In genomic region chr14:55589271-55589670, GRCm38 (mm10) we compare ENCODE assay signal across 1 mouse cellular context.
TF ChIP-seq lines count a peak whose summit lies in the region.

No protein-coding gene starts in this region.

TF ChIP-seq in CH12.LX, 34 proteins besides CTCF, POLR2A, EP300 and RAD21:
- TF ChIP-seq NRF1 (IDR thresholded peaks at IDR 0.05; ENCODE audit: low read depth, low read length) (no peak), E2F4 (IDR thresholded peaks at IDR 0.05; ENCODE audit: insufficient replicate concordance, low read depth, low read length) (no peak), PAX5 (IDR thresholded peaks at IDR 0.05; ENCODE audit: low read length) (no peak), MAX (IDR thresholded peaks at IDR 0.05; ENCODE audit: low read length) (no peak), CHD1 (IDR thresholded peaks at IDR 0.05; ENCODE audit: low read depth, low read length) (no peak), SMC3 (IDR thresholded peaks at IDR 0.05; ENCODE audit: low read depth, low read length) (no peak), GABPA (IDR thresholded peaks at IDR 0.05; ENCODE audit: insufficient replicate concordance, low read depth, low read length) (no peak), KAT2A (IDR thresholded peaks at IDR 0.05; ENCODE audit: insufficient replicate concordance, low read length) (no peak), MYC (IDR thresholded peaks at IDR 0.05; ENCODE audit: low read depth, low read length) (no peak), NELFE (IDR thresholded peaks at IDR 0.05; ENCODE audit: low read depth, low read length) (no peak), ETS1 (conservative IDR thresholded peaks at IDR 0.05; ENCODE audit: low read depth, low read length) (no peak), MAFK (IDR thresholded peaks at IDR 0.05; ENCODE audit: insufficient replicate concordance, low read length) (no peak), BHLHE40 (IDR thresholded peaks at IDR 0.05; ENCODE audit: low read depth, low read length) (no peak), JUND (conservative IDR thresholded peaks at IDR 0.05; ENCODE audit: low read depth, low read length) (no peak)
